Mouse (Mus musculus): ENCODE data around the gene Gm6509. TPM values are rescaled to one million over a fixed set of nuclear protein-coding genes. Genes with fewer than 3 reads are reported as not detected.
"Not testable (repeated sequence)": the region's sequence is repeated elsewhere in the genome, so short reads cannot be mapped to it uniquely, and the experiment has no call there.

Gm6509 gene
- polyA plus RNA-seq (2016; fragmentation: Nextera tagmentation; extraction: Ambion mirVana), result not detected in 2 replicates

- not testable (repeated sequence) for DNase-seq (ENCODE audit: extremely low spot score, low spot score); H3K4me3 ChIP-seq; H3K27ac ChIP-seq; H3K36me3 ChIP-seq (replicated peaks); H3K4me1 ChIP-seq; H3K9me3 ChIP-seq; H3K27me3 ChIP-seq (ENCODE audit: poor library complexity, severe bottlenecking)
- 80% methylated on average over 1 of the region's 2 CpGs for WGBS
Observed at GRCm38 (mm10) chr5:94623679-94624078, at the start of gene Gm6509. Gene Gm6509 (plus strand): TSS chr5:94623979.

GRCm38 (mm10) chr5:94616242-94616641 is 7.5 kb upstream of the Gm6509 start, which contains the start of gene Gm3147:
Gene Gm3147 (minus strand): TSS chr5:94616342.
- H3K27me3 ChIP-seq (ENCODE audit: poor library complexity, severe bottlenecking); H3K4me3 ChIP-seq; H3K4me1 ChIP-seq; H3K27ac ChIP-seq; H3K36me3 ChIP-seq (replicated peaks); DNase-seq (ENCODE audit: extremely low spot score, low spot score); H3K9me3 ChIP-seq: not testable (repeated sequence)
- WGBS, result no CpG with 5 or more reads among the region's 1 CpGs

GRCm38 (mm10) chr5:94648082-94648481 is 24.3 kb downstream of the Gm6509 start, which contains the start of gene Gm6205:
Gene Gm6205 (plus strand): TSS chr5:94648382.
- H3K9me3 ChIP-seq; H3K4me3 ChIP-seq; H3K36me3 ChIP-seq (replicated peaks); H3K27ac ChIP-seq; H3K27me3 ChIP-seq (ENCODE audit: poor library complexity, severe bottlenecking); H3K4me1 ChIP-seq; DNase-seq (ENCODE audit: extremely low spot score, low spot score): not testable (repeated sequence)
- no CpG with 5 or more reads among the region's 2 CpGs for WGBS

Other genes with a start within 250 kb of the Gm6509 start
- gene Gm7682, start 178.2 kb upstream of the Gm6509 start, polyA plus RNA-seq (2016; fragmentation: Nextera tagmentation; extraction: Ambion mirVana), result not detected in 2 replicates
- gene Gm3139, start 97.7 kb upstream of the Gm6509 start, polyA plus RNA-seq (2016; fragmentation: Nextera tagmentation; extraction: Ambion mirVana), result not detected in 2 replicates
- not detected in 2 replicates for gene Gm3147, start 7.6 kb upstream of the Gm6509 start, polyA plus RNA-seq (2016; fragmentation: Nextera tagmentation; extraction: Ambion mirVana)
- gene Gm6205, start 24.4 kb downstream of the Gm6509 start, polyA plus RNA-seq (2016; fragmentation: Nextera tagmentation; extraction: Ambion mirVana), result not detected in 2 replicates
- gene Gm3183, start 241.5 kb downstream of the Gm6509 start, polyA plus RNA-seq (2016; fragmentation: Nextera tagmentation; extraction: Ambion mirVana), result not detected in 2 replicates